Mouse (Mus musculus) urinary bladder, postnatal 14 days (tissue): ENCODE measurements around the gene Trit1.
"Not testable (repeated sequence)": the region's sequence is repeated elsewhere in the genome, so short reads cannot be mapped to it uniquely, and the experiment has no call there.

ENCODE experiments used
- DNase-seq: peaks from one replicate; pipeline ENCODE4 v3.0.0; 2021; ENCODE audit warnings: low spot score

Gene Trit1

GRCm38 (mm10) chr4:122998537-122999262 is 17.7 kb upstream of the Trit1 start:
- peak; percentile 46 for DNase-seq

GRCm38 (mm10) chr4:122999263-122999691 is 17.1 kb upstream of the Trit1 start:
- DNase-seq: no peak

GRCm38 (mm10) chr4:123000130-123000529 is 16.3 kb upstream of the Trit1 start:
- no peak for DNase-seq

GRCm38 (mm10) chr4:123000617-123001342 is 15.6 kb upstream of the Trit1 start:
- DNase-seq: no peak

GRCm38 (mm10) chr4:123005054-123005966 is 11.1 kb upstream of the Trit1 start:
- DNase-seq: peak; percentile 39

- not testable (repeated sequence) for DNase-seq
Observed at GRCm38 (mm10) chr4:123012501-123012900, 3.9 kb upstream of the Trit1 start.

- DNase-seq: no peak
Observed at GRCm38 (mm10) chr4:123013346-123013945, 3.0 kb upstream of the Trit1 start.

- DNase-seq: no peak
Observed at GRCm38 (mm10) chr4:123013949-123014406, 2.4 kb upstream of the Trit1 start.

- no peak for DNase-seq
Observed at GRCm38 (mm10) chr4:123014501-123015282, 1.7 kb upstream of the Trit1 start.

- DNase-seq: no peak
Observed at GRCm38 (mm10) chr4:123021591-123021990, 5.2 kb downstream of the Trit1 start.

- no peak for DNase-seq
Observed at GRCm38 (mm10) chr4:123022896-123023295, 6.5 kb downstream of the Trit1 start.

- DNase-seq: no peak
Observed at GRCm38 (mm10) chr4:123025418-123025817, 9.0 kb downstream of the Trit1 start.

- DNase-seq: no peak
Observed at GRCm38 (mm10) chr4:123026161-123026560, 9.8 kb downstream of the Trit1 start.

- no peak for DNase-seq
Observed at GRCm38 (mm10) chr4:123026597-123026996, 10.2 kb downstream of the Trit1 start.

GRCm38 (mm10) chr4:123034841-123035240 is 18.4 kb downstream of the Trit1 start:
- no peak for DNase-seq

GRCm38 (mm10) chr4:123035636-123036035 is 19.2 kb downstream of the Trit1 start:
- no peak for DNase-seq

- no peak for DNase-seq
Observed at GRCm38 (mm10) chr4:123036710-123037109, 20.3 kb downstream of the Trit1 start.

GRCm38 (mm10) chr4:123041131-123041530 is 24.7 kb downstream of the Trit1 start:
- no peak for DNase-seq

- no peak for DNase-seq
Observed at GRCm38 (mm10) chr4:123043858-123044257, 27.5 kb downstream of the Trit1 start.

- DNase-seq: peak; percentile 48
Observed at GRCm38 (mm10) chr4:123044842-123045241, 28.4 kb downstream of the Trit1 start.

GRCm38 (mm10) chr4:123046300-123046699 is 29.9 kb downstream of the Trit1 start:
- peak; percentile 88 for DNase-seq
